Mouse (Mus musculus): ENCODE measurements around the gene Trmt10a. TPM values are rescaled to one million over a fixed set of nuclear protein-coding genes. Genes with fewer than 3 reads are reported as not detected.
A peak's percentile ranks its signal among the peaks of the same experiment; 100 is the strongest.

Trmt10a gene
- total RNA-seq, 4 experiments from 2014 or later = 1.1 to 1.9 (median 1.6) TPM

- no peak for DNase-seq (ENCODE audit: low spot score)
Measured at GRCm38 (mm10) chr3:138197556-138197955, 54.3 kb downstream of the Trmt10a start.

DNA sequence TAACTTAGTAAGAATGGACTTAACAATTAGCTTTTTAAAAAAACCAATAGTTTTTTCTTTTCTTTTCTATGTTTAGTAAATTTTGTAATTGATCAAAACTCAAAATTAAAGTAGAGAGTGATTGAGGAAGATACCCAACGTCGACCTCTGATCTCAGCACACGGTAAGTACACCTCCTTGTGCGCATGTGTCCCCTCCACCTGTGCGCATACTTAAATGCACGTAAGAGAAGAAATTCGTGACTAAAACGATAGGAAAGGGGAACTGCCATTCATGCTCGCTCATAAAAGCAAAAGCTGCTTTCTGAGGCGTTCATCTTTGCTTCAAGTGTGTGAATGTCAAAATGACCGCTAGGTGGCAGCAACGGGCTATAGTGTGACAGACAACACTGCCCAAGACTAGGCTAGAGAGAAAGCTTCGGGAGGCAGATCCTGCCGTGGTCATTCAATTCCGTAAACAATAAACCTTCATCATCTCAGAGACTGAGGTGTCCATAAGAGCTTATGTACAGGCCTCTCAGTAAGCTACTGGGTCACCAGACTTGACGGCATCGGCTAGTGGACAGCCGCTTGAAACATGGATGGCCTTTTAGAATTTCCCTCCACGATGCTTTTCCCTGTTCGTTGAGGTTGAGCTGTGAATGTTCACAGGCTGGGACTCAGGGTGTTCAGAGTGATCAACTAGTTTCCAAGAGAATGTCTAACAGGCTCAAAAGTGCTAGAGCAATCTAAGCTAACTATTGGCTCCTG, 54.9 kb downstream of the Trmt10a start:
- peak; percentile 79 for DNase-seq (ENCODE audit: low spot score)

- no peak for DNase-seq (ENCODE audit: low spot score)
Measured at GRCm38 (mm10) chr3:138198722-138199068, 55.4 kb downstream of the Trmt10a start.

- no peak for DNase-seq (ENCODE audit: low spot score)
Measured at GRCm38 (mm10) chr3:138208821-138209220, 65.6 kb downstream of the Trmt10a start.

Other genes starting within 250 kb of the Trmt10a start
- 100 to 1,000 TPM in 1 of 4 experiments, 10 to 100 TPM in 3; 87.5 to 104 (median 90.4) TPM for gene Lamtor3, start 224.9 kb upstream of the Trmt10a start, total RNA-seq (2022)
- gene Dapp1, start 161.9 kb upstream of the Trmt10a start, total RNA-seq (2022) = 1 to 10 TPM; 5.5 to 9.2 (median 6.6) TPM
- 10 to 100 TPM; 40.6 to 58.5 (median 50.8) TPM for gene 1110002E22Rik, start 78.4 kb upstream of the Trmt10a start, total RNA-seq (2022)
- gene Gm5105, start 76.1 kb upstream of the Trmt10a start, total RNA-seq (2022) = 1 to 10 TPM in 2 of 4 experiments, under 1 TPM in 2; 0.76 to 1.6 (median 1.1) TPM
- 1 to 10 TPM; 6.6 to 8.4 (median 7.4) TPM for gene Mttp, start 1.5 kb downstream of the Trmt10a start, total RNA-seq (2022)
- gene 4930579F01Rik, start 50.4 kb downstream of the Trmt10a start, total RNA-seq (2022) = not detected
- under 1 TPM; 0.11 to 0.81 (median 0.47) TPM for gene Adh7, start 74.3 kb downstream of the Trmt10a start, total RNA-seq (2022)
- gene Adh1, start 117.5 kb downstream of the Trmt10a start, total RNA-seq (2022) = 10 to 100 TPM; 26.8 to 55.8 (median 33.1) TPM
- not detected for gene Adh6a, start 169.8 kb downstream of the Trmt10a start, total RNA-seq (2022)
- gene Adh6b, start 198.3 kb downstream of the Trmt10a start, total RNA-seq (2022) = 1 to 10 TPM; 1.2 to 2.7 (median 1.6) TPM